ENCODE assay signal across 9 mouse cellular contexts in the genomic region with DNA sequence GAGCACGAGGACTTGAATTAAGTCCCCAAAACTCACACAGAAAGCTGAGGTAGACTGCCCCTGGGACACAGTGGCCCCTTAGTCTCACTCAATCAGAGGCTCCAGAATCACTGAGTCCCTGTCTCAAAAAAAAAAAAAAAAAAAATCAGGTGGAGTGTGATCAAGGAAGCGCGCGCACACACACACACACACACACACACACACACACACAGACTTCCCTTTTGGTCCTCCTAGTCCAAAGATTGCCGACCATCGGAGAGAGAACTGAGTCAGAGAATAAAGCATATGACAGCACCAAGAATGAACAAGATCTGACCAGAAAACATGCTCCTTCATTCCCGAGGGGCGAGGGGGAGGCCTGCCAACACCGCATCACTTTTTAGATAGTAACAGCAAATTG. TPM values are rescaled to one million over a fixed set of nuclear protein-coding genes. Genes with fewer than 3 reads are reported as not detected.
DNase-seq lines count a peak whose midpoint lies in the region; ATAC-seq and TF ChIP-seq lines count a peak whose summit lies in the region.
"Had no signal": no experiment of that assay in that cellular context is flagged by ENCODE, and none has a peak within 500 bp of the region (broad histone marks: within the 10 kb centered on the region; RNA-seq: fewer than 3 reads in every experiment).

No protein-coding gene starts in this region.

- peak overlapping the region; percentile 86 for H3K4me3 ChIP-seq in layer of hippocampus, adult 2 months
- H3K4me3 ChIP-seq in embryonic facial prominence, embryonic 10.5 days = peak overlapping the region; percentile 73
- peak overlapping the region; percentile 71; the same call in 1 of the 2 replicates for H3K4me3 ChIP-seq in intestine, embryonic 14.5 days (ENCODE audit: low read depth, low read length)
- peak overlapping the region; percentile 62 for H3K4me3 ChIP-seq in neural tube, embryonic 13.5 days

- H3K9me3 ChIP-seq in embryonic facial prominence, embryonic 10.5 days = no peaks in the 10 kb centered on the region
- H3K9me3 ChIP-seq in intestine, embryonic 14.5 days (ENCODE audit: control insufficient read depth, low read length) = no peaks in the 10 kb centered on the region
- no peaks in the 10 kb centered on the region for H3K9me3 ChIP-seq in neural tube, embryonic 13.5 days

- no peak for TF ChIP-seq CTCF in layer of hippocampus, adult 2 months (conservative IDR thresholded peaks at IDR 0.05)

- peaks cover 20% of the 10 kb centered on the region for H3K4me1 ChIP-seq in embryonic facial prominence, embryonic 10.5 days
- peaks cover 30% of the 10 kb centered on the region for H3K4me1 ChIP-seq in intestine, embryonic 14.5 days (replicated peaks; ENCODE audit: control insufficient read depth, insufficient read depth, low read length)
- H3K4me1 ChIP-seq in neural tube, embryonic 13.5 days (replicated peaks) = peaks cover 36% of the 10 kb centered on the region

- peak overlapping the region; percentile 85 for H3K4me2 ChIP-seq in intestine, embryonic 14.5 days (ENCODE audit: low read length)
- peak overlapping the region; percentile 92 for H3K4me2 ChIP-seq in neural tube, embryonic 13.5 days

- peak overlapping the region; percentile 99; the same call in 1 of the 2 replicates for H3K27ac ChIP-seq in layer of hippocampus, adult 2 months
- H3K27ac ChIP-seq in embryonic facial prominence, embryonic 10.5 days (replicated peaks) = no peak overlapping the region
- no peak overlapping the region for H3K27ac ChIP-seq in intestine, embryonic 14.5 days (ENCODE audit: low read depth)
- H3K27ac ChIP-seq in neural tube, embryonic 13.5 days (replicated peaks) = no peak overlapping the region

- 89% methylated on average over 9 of the region's 9 CpGs for WGBS in embryonic facial prominence, embryonic 10.5 days
- 73% methylated on average over 9 of the region's 9 CpGs for WGBS in intestine, embryonic 14.5 days
- 79% methylated on average over 9 of the region's 9 CpGs for WGBS in neural tube, embryonic 13.5 days

- ATAC-seq in intestine, embryonic 14.5 days (replicated peaks; ENCODE audit: low FRiP score, low TSS enrichment, low read depth) = no peak
- ATAC-seq in neural tube, embryonic 13.5 days (ENCODE audit: low read depth) = no peak

- peak overlapping the region; percentile 88 for H3K9ac ChIP-seq in intestine, embryonic 14.5 days (ENCODE audit: low read length)
- H3K9ac ChIP-seq in neural tube, embryonic 13.5 days = peak overlapping the region; percentile 91

- no peak for DNase-seq in layer of hippocampus, adult 2 months (ENCODE audit: low spot score in 2 of 2)
- no peak for DNase-seq in layer of hippocampus, adult 18-20 months (ENCODE audit: low spot score in 2 of 2)
- no peak for DNase-seq in embryonic facial prominence, embryonic 10.5 days (ENCODE audit: low spot score)
- DNase-seq in intestine, embryonic 14.5 days (ENCODE audit: low spot score) = no peak
- DNase-seq in thymus, postnatal 14 days = no peak
- DNase-seq in right cerebral cortex, postnatal 14 days = no peak
- DNase-seq in right cerebral cortex, adult 18-20 months = no peak
- DNase-seq: thymus, postnatal 25 days had no signal

- H3K36me3 ChIP-seq in embryonic facial prominence, embryonic 10.5 days (replicated peaks) = peaks cover 17% of the 10 kb centered on the region
- no peaks in the 10 kb centered on the region for H3K36me3 ChIP-seq in intestine, embryonic 14.5 days (ENCODE audit: control insufficient read depth, insufficient read depth, low read length)
- H3K36me3 ChIP-seq in neural tube, embryonic 13.5 days = peaks cover 6% of the 10 kb centered on the region

- no peaks in the 10 kb centered on the region for H3K27me3 ChIP-seq in embryonic facial prominence, embryonic 10.5 days (replicated peaks; ENCODE audit: low read depth, poor library complexity, severe bottlenecking)
- no peaks in the 10 kb centered on the region for H3K27me3 ChIP-seq in intestine, embryonic 14.5 days (replicated peaks; ENCODE audit: control insufficient read depth, insufficient read depth, low read length)
- no peaks in the 10 kb centered on the region for H3K27me3 ChIP-seq in neural tube, embryonic 13.5 days

RNA-seq across cellular contexts. Expression of a gene that starts 1.4 kb away (rescaled TPM):
- total RNA-seq in layer of hippocampus, adult 2 months (2021) = 10 to 100 TPM; 74.4 to 77.8 TPM
- 10 to 100 TPM; 68.3 to 74.0 TPM for total RNA-seq in layer of hippocampus, adult 18-20 months (2021)
- polyA plus RNA-seq in embryonic facial prominence, embryonic 10.5 days (2016; fragmentation: Nextera tagmentation; extraction: Ambion mirVana) = 120 and 121 TPM in 2 replicates
- 107 and 121 TPM in 2 replicates for polyA plus RNA-seq in intestine, embryonic 14.5 days (2014; fragmentation: Nextera tagmentation; extraction: Ambion mirVana)
- polyA plus RNA-seq in neural tube, embryonic 13.5 days (2015; fragmentation: Nextera tagmentation; extraction: Ambion mirVana) = 61.0 and 64.3 TPM in 2 replicates

RNA-seq across cellular contexts. Expression of a gene that starts 17.9 kb away (rescaled TPM):
- 10 to 100 TPM; 43.9 to 51.2 TPM for total RNA-seq in layer of hippocampus, adult 2 months (2021)
- 10 to 100 TPM; 49.3 to 54.0 TPM for total RNA-seq in layer of hippocampus, adult 18-20 months (2021)
- 42.0 and 43.5 TPM in 2 replicates for polyA plus RNA-seq in embryonic facial prominence, embryonic 10.5 days (2016; fragmentation: Nextera tagmentation; extraction: Ambion mirVana)
- polyA plus RNA-seq in intestine, embryonic 14.5 days (2014; fragmentation: Nextera tagmentation; extraction: Ambion mirVana) = 36.6 and 38.0 TPM in 2 replicates
- 121 and 131 TPM in 2 replicates for polyA plus RNA-seq in neural tube, embryonic 13.5 days (2015; fragmentation: Nextera tagmentation; extraction: Ambion mirVana)

RNA-seq across cellular contexts. Expression of a gene that starts 17.9 kb away (rescaled TPM):
- total RNA-seq in layer of hippocampus, adult 2 months (2021) = under 1 TPM; 0.32 to 0.38 TPM
- under 1 TPM; 0.25 to 0.32 TPM for total RNA-seq in layer of hippocampus, adult 18-20 months (2021)
- 0.11 and 0.15 TPM in 2 replicates for polyA plus RNA-seq in embryonic facial prominence, embryonic 10.5 days (2016; fragmentation: Nextera tagmentation; extraction: Ambion mirVana)
- 0.37 and 0.89 TPM in 2 replicates for polyA plus RNA-seq in intestine, embryonic 14.5 days (2014; fragmentation: Nextera tagmentation; extraction: Ambion mirVana)
- 0.18 and 0.25 TPM in 2 replicates for polyA plus RNA-seq in neural tube, embryonic 13.5 days (2015; fragmentation: Nextera tagmentation; extraction: Ambion mirVana)

RNA-seq across cellular contexts. Expression of a gene that starts 47.9 kb away (rescaled TPM):
- total RNA-seq in layer of hippocampus, adult 2 months (2021) = 10 to 100 TPM; 10.8 to 11.1 TPM
- total RNA-seq in layer of hippocampus, adult 18-20 months (2021) = 10 to 100 TPM; 11.3 TPM
- polyA plus RNA-seq in embryonic facial prominence, embryonic 10.5 days (2016; fragmentation: Nextera tagmentation; extraction: Ambion mirVana) = 15.7 and 17.8 TPM in 2 replicates
- polyA plus RNA-seq in intestine, embryonic 14.5 days (2014; fragmentation: Nextera tagmentation; extraction: Ambion mirVana) = 12.6 and 13.0 TPM in 2 replicates
- polyA plus RNA-seq in neural tube, embryonic 13.5 days (2015; fragmentation: Nextera tagmentation; extraction: Ambion mirVana) = 13.5 and 14.7 TPM in 2 replicates

RNA-seq across cellular contexts. Expression of a gene that starts 55.4 kb away (rescaled TPM):
- total RNA-seq in layer of hippocampus, adult 2 months (2021) = under 1 TPM; 0.47 to 0.87 TPM
- under 1 TPM; 0.18 to 0.42 TPM for total RNA-seq in layer of hippocampus, adult 18-20 months (2021)
- polyA plus RNA-seq in embryonic facial prominence, embryonic 10.5 days (2016; fragmentation: Nextera tagmentation; extraction: Ambion mirVana) = 0.27 TPM in 1 of 2 replicates, not detected in the other
- 0.09 TPM in 1 of 2 replicates, not detected in the other for polyA plus RNA-seq in intestine, embryonic 14.5 days (2014; fragmentation: Nextera tagmentation; extraction: Ambion mirVana)
- not detected in 2 replicates for polyA plus RNA-seq in neural tube, embryonic 13.5 days (2015; fragmentation: Nextera tagmentation; extraction: Ambion mirVana)
